Mouse (Mus musculus) liver (tissue): ENCODE data around the gene Ppm1n.

Experiments used
- DNase-seq: peaks from one replicate; pipeline ENCODE4 v3.0.0-alpha.2; 2020; ENCODE audit warnings: mixed read lengths

Ppm1n gene

GRCm38 (mm10) chr7:19306819-19307738 is 27.2 kb upstream of the Ppm1n start:
- DNase-seq: no peak

- no peak for DNase-seq
Measured at GRCm38 (mm10) chr7:19305796-19306765, 26.2 kb upstream of the Ppm1n start.

DNA sequence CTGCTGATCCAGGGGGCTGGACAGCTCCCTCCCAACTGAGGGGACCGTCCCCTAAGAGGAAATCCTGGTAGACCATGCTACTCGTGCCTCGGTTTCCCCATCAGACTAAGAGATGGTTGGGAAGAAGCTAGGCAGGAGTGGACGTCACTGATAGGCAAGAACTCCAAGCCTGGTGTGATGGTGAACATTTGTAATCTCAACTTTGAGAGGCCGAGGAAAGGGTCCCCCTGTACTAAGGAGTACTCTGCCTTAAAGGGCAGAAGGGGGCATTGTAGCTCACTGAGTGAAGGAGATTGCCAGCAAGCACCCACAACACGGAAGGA is 25.5 kb upstream of the Ppm1n start:
- no peak for DNase-seq

GRCm38 (mm10) chr7:19304501-19305412 is 24.9 kb upstream of the Ppm1n start:
- DNase-seq: no peak

- peak; percentile 77 for DNase-seq
Measured at GRCm38 (mm10) chr7:19303770-19304169, 23.9 kb upstream of the Ppm1n start.

DNA sequence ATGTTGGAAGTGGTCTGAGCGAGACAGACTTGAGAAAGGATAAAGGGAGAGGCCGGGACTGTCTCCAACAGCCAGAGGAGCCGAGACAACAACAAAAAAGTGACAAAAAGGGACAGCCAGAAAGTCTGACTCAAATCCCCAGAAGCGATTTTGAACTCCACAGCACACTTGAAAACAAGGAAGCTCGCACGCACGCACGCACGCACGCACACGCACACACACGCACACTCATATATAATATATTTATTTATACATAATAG is 23.1 kb upstream of the Ppm1n start:
- DNase-seq: no peak

GRCm38 (mm10) chr7:19302264-19303045 is 22.6 kb upstream of the Ppm1n start:
- no peak for DNase-seq

DNA sequence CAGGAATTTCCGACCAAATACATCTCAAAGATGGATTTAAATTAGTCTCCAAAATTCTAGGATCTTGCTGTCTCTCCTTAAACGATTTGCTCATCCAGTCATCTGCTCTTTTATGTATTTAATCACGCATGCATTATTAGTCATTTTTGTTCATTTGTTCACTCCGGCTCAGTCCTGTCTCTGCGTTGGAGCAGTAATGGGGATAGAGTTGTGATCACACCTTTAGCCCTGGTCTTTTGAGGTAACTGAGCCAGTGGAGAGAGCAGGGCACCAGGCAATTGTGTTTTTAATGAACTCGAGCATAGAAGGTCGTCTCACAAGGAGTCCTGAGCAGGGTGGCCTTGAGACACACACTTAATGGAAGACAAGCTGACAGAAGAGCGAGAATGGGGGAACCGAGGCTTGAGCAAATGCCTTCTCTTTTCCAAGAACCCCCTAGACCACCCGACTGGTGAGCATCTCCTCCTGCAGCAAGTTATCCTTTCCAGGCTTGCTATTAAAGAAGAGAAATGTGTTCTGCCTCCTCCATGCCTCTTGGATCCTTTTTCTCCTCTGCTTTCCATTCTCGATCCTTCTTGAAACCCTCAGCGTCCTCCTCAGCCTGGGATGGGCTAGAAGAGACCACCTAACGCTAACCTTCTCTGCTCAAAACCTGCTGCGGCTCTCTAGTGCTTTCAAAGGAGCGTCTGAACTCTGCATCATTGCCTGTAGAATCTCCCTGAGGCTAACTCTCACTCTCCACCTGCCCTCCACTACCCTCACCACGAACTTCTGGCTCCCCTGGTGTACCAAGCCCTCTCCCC is 21.8 kb upstream of the Ppm1n start:
- no peak for DNase-seq

DNA sequence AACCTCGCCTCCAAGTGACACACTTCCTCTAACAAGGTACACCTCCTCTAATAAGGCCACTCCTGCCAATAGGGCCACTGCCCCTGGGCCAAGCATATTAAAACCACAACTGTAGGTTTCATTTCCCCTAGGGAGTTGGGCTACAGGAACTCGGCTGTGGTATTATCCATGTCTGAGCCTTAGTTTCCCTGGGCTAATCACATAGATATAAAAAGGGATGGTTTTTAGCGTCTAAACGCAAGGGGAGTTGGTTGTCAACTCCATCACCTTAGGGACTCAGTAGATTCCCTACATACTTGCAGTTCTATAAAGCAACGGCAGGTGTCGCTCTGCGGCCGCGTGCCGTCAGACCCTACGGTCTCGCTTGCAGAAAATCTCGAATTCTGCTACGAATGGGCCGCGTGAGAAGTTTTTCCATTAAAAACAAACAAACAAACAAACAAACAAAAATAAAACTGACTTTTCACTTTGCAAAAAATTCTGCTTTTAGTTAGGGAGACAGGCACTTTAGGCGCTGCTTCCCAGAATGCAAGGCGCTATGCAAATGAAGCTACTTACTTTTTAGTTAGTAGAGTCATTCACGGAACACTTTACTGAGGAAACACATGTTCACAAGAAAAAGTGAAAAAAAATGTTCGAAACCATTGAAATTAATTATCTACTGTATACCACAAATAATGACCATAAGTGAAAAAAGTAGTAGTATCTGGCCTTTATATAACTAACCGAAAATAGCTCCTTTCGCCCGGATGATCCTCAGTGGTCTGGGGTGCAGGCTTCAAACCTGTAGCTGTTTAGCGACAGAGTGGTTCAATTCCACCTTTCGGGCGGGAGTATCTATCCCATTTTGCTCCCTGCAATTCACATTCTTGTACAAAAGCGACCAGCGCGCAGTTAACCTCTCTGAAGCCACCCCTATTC is 20.9 kb upstream of the Ppm1n start:
- DNase-seq: peak; percentile 81

DNA sequence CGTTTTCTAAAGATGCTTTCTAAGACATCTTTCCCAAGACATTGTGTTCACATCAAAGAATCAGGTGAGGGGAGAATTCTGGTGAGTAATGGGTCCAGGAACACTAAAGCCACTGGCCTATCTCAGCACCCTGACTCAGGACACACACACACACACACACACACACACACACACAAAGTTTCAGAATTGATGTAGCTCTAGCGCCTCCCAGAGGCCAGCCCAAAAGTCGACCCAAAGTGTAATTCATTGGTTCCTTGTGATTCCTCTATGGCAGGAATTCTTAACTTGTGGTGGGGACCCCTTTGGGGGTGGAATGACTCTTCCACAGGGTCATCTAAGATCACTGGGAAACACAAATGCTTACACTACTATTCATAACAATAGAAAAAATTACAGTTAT is 19.3 kb upstream of the Ppm1n start:
- DNase-seq: peak; percentile 58

DNA sequence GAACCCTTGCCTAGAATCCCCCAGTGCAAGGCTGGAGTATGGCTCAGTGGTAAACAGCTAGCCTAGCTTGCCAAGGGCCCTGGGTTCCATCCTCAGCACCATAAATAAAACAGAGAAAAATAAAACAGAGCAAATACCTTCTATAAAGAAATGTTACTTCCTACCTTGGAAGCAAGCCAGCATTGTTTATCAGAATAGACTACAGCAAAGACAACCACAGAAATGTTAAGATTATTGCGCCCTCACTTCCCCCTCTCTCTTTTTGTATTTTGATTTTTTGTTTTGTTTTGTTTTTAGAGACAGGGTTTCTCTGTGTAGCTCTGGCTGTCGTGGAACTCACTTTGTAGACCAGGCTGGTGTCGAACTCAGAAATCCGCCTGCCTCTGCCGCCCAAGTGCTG is 17.9 kb upstream of the Ppm1n start:
- DNase-seq: no peak

DNA sequence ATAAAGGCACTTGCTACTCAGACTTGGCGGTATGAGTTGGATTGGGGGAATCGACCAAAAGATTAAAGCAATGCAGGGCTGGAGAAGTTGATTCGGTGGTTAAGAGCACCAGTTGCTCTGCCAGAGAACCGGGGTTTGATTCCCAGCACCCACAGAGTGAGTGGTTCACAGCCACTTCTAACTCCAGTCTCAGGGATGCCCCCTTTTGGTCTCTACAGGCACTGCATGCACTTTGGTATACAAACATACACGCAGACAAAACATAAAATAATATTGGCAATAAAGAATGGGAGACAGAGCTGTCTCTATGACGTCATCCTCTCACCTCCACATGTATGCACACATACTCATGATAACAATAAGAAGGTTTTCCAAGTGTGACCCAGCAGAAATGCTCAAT is 17.2 kb upstream of the Ppm1n start:
- no peak for DNase-seq

DNA sequence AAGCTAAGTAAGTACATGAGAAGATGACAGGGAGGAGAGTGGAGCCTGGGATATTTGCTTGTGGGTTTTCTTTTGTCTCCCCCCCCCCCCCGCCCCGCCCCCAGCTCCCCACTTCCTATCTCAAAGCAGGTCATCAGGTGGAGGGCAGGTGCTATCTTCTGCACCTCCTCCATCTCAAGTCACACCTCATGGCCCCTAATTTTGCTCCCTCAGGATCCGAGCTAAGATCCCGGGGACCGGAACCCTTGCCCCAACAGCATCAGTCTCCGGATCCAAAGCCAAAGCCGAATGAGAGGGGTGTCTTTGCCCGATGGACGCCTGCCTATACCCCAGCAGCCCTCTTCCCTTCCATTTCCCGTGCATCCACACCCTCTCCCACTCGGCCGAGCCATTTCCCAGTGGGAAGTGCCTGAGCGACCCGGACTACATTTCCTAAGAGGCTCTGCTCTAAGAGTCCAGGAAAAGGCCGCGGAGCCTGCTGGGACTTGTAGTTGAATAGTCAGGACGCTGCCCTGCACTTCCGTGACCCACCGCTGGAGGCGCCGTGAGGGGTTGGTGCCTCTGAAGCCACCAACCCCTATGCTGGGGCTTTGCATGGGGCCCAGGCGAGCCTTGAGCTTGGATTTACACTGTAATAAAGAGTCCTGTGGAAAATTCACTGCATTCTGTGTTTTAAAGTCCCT is 15.8 kb upstream of the Ppm1n start:
- DNase-seq: peak; percentile 93

GRCm38 (mm10) chr7:19290969-19291596 is 11.2 kb upstream of the Ppm1n start:
- peak; percentile 86 for DNase-seq

GRCm38 (mm10) chr7:19284763-19285162 is 4.9 kb upstream of the Ppm1n start:
- peak; percentile 75 for DNase-seq

DNA sequence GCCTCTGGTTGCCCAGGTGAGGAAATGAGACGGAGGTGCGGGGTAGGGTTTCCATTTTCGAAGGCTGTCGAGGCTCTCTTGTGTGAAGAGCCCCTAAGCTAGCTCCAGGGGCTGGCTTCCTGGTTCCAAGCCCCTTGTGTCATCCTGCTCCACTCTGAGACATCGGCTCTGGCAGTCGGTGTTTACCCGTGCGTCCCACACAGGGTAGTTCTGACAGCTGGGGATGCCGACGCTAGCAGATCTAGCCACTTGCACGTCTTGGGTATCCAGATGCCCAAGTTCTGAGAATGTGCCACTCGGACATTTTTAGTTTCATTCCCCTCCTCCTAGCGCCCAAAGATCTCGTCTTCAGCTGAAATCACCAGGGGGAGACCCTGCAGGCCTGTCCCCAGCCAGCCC is 3.5 kb upstream of the Ppm1n start:
- DNase-seq: no peak

DNA sequence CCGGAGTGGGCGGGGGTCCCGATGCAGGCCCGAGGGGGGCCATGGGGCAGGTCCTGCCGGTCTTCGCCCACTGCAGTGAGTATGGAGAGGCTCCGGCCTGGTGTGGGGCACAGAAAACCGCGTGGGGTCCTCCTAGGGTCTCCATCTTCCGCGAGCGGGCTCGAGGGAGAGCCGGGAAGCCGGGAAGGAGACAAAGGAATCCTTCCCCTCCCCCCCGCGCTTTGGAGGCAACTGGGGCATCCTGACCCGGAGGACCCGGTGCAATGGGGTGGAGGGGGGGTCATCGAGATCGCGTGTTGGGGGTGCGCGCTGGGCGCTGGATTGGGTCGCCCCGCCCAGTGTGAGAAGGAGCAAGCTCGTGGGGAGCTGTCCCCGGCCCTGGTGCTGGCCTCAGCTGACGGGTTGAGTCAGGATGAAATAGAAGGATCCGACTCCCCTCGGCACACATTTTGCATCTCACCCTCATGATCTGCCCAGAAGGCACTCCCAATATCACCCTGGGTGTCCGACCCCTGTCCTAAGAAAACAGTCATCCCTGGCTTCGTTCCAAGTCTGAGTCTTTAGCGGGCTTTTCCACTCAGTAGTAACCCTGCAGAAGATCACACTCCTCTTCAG is 3.0 kb upstream of the Ppm1n start:
- peak; percentile 63 for DNase-seq

- DNase-seq: peak; percentile 97
Measured at GRCm38 (mm10) chr7:19282385-19282784, 2.5 kb upstream of the Ppm1n start, which contains the start of gene Rtn2. TSS of gene Rtn2 (plus strand) at chr7:19282624.
